Mouse (Mus musculus) granulocyte monocyte progenitor cell, adult 5-6 weeks (primary cell): ENCODE measurements around the gene Olfr1279. TPM values are rescaled to one million over a fixed set of nuclear protein-coding genes. Genes with fewer than 3 reads are reported as not detected.
"Not testable (repeated sequence)": the region's sequence is repeated elsewhere in the genome, so short reads cannot be mapped to it uniquely, and the experiment has no call there.

ENCODE experiments used
- ATAC-seq: replicated peaks from 2 replicates; pipeline ENCODE4 v1.8.0; 2016; ENCODE audit warnings: mild to moderate bottlenecking, moderate TSS enrichment, inconsistent platforms; ENCODE audit not compliant: poor library complexity, severe bottlenecking
- total RNA-seq, 2 experiments: library from RNA; stranded (forward) in 1 of 2; stranded (reverse) in 1 of 2; fragments of 200-712, 200-1000 nt in 1 of 2; fragments of >200 nt in 1 of 2; fragmentation: Nextera tagmentation in 1 of 2; gene quantifications; 2 replicates each; pipeline ENCODE4 v1.2.3; 2014 to 2017

The Olfr1279 gene
- total RNA-seq (2014; fragmentation: Nextera tagmentation) (not detected in 2 replicates), total RNA-seq (2017) (not detected in 2 replicates)

GRCm38 (mm10) chr2:111300374-111300773 lies at the start of gene Olfr1279:
Gene Olfr1279 (plus strand): TSS chr2:111300635.
- no peak for ATAC-seq

- ATAC-seq: no peak
These were observed 46.2 kb upstream of the Olfr1279 start, which contains the start of gene Olfr1276 for GRCm38 (mm10) chr2:111254216-111254615. Gene Olfr1276 (plus strand): TSS chr2:111254516.

- ATAC-seq: no peak
These were observed 26.4 kb upstream of the Olfr1279 start, which contains the start of gene Olfr1277 for GRCm38 (mm10) chr2:111274006-111274405. Gene Olfr1277 (minus strand): TSS chr2:111274106.

- no peak for ATAC-seq
These were observed 10.6 kb upstream of the Olfr1279 start, which contains the start of gene Olfr1278 for GRCm38 (mm10) chr2:111289836-111290235. Gene Olfr1278 (plus strand): TSS chr2:111290136.

GRCm38 (mm10) chr2:111298541-111298940 lies 1.9 kb upstream of the Olfr1279 start:
- ATAC-seq: no peak

- ATAC-seq: no peak
These were observed 13.3 kb downstream of the Olfr1279 start, which contains the start of gene Olfr1280 for GRCm38 (mm10) chr2:111313717-111314116. Gene Olfr1280 (plus strand): TSS chr2:111314017.

GRCm38 (mm10) chr2:111326220-111326619 lies 25.8 kb downstream of the Olfr1279 start, which contains the start of gene Olfr1281:
Gene Olfr1281 (plus strand): TSS chr2:111326520.
- no peak for ATAC-seq

GRCm38 (mm10) chr2:111333721-111334120 lies 33.3 kb downstream of the Olfr1279 start:
- ATAC-seq: not testable (repeated sequence)

- ATAC-seq: no peak
These were observed 35.5 kb downstream of the Olfr1279 start, which contains the start of gene Olfr1282 for GRCm38 (mm10) chr2:111335976-111336375. Gene Olfr1282 (minus strand): TSS chr2:111336076.

Other genes with a start within 250 kb of the Olfr1279 start
- not detected in 2 replicates for gene Gm13941, start 194.7 kb upstream of the Olfr1279 start, total RNA-seq (2014; fragmentation: Nextera tagmentation)
- not detected in 2 replicates for gene Gm13941, start 194.7 kb upstream of the Olfr1279 start, total RNA-seq (2017)
- not detected in 2 replicates for gene Gm15130, start 147.7 kb upstream of the Olfr1279 start, total RNA-seq (2014; fragmentation: Nextera tagmentation)
- gene Gm15130, start 147.7 kb upstream of the Olfr1279 start, total RNA-seq (2017): not detected in 2 replicates
- gene 4930430A15Rik, start 71.0 kb upstream of the Olfr1279 start, total RNA-seq (2014; fragmentation: Nextera tagmentation): not detected in 2 replicates
- gene 4930430A15Rik, start 71.0 kb upstream of the Olfr1279 start, total RNA-seq (2017): not detected in 2 replicates
- gene Olfr1275, start 65.3 kb upstream of the Olfr1279 start, total RNA-seq (2014; fragmentation: Nextera tagmentation): not detected in 2 replicates
- gene Olfr1275, start 65.3 kb upstream of the Olfr1279 start, total RNA-seq (2017): not detected in 2 replicates
- gene Olfr1276, start 46.1 kb upstream of the Olfr1279 start, total RNA-seq (2014; fragmentation: Nextera tagmentation): not detected in 2 replicates
- gene Olfr1276, start 46.1 kb upstream of the Olfr1279 start, total RNA-seq (2017): not detected in 2 replicates
- gene Olfr1277, start 26.5 kb upstream of the Olfr1279 start, total RNA-seq (2014; fragmentation: Nextera tagmentation): not detected in 2 replicates
- gene Olfr1277, start 26.5 kb upstream of the Olfr1279 start, total RNA-seq (2017): not detected in 2 replicates
- gene Olfr1278, start 10.5 kb upstream of the Olfr1279 start, total RNA-seq (2014; fragmentation: Nextera tagmentation): not detected in 2 replicates
- gene Olfr1278, start 10.5 kb upstream of the Olfr1279 start, total RNA-seq (2017): not detected in 2 replicates
- gene Olfr1280, start 13.4 kb downstream of the Olfr1279 start, total RNA-seq (2014; fragmentation: Nextera tagmentation): not detected in 2 replicates
- gene Olfr1280, start 13.4 kb downstream of the Olfr1279 start, total RNA-seq (2017): not detected in 2 replicates
- not detected in 2 replicates for gene Olfr1281, start 25.9 kb downstream of the Olfr1279 start, total RNA-seq (2014; fragmentation: Nextera tagmentation)
- gene Olfr1281, start 25.9 kb downstream of the Olfr1279 start, total RNA-seq (2017): not detected in 2 replicates
- gene Olfr1282, start 35.4 kb downstream of the Olfr1279 start, total RNA-seq (2014; fragmentation: Nextera tagmentation): not detected in 2 replicates
- gene Olfr1282, start 35.4 kb downstream of the Olfr1279 start, total RNA-seq (2017): not detected in 2 replicates
- not detected in 2 replicates for gene Olfr1283, start 66.2 kb downstream of the Olfr1279 start, total RNA-seq (2014; fragmentation: Nextera tagmentation)
- not detected in 2 replicates for gene Olfr1283, start 66.2 kb downstream of the Olfr1279 start, total RNA-seq (2017)
- gene Olfr1284, start 74.9 kb downstream of the Olfr1279 start, total RNA-seq (2014; fragmentation: Nextera tagmentation): not detected in 2 replicates
- not detected in 2 replicates for gene Olfr1284, start 74.9 kb downstream of the Olfr1279 start, total RNA-seq (2017)
- gene Olfr1286, start 122.5 kb downstream of the Olfr1279 start, total RNA-seq (2014; fragmentation: Nextera tagmentation): not detected in 2 replicates
- not detected in 2 replicates for gene Olfr1286, start 122.5 kb downstream of the Olfr1279 start, total RNA-seq (2017)
- not detected in 2 replicates for gene Olfr1287, start 148.5 kb downstream of the Olfr1279 start, total RNA-seq (2014; fragmentation: Nextera tagmentation)
- gene Olfr1287, start 148.5 kb downstream of the Olfr1279 start, total RNA-seq (2017): not detected in 2 replicates
- gene Olfr1288, start 173.5 kb downstream of the Olfr1279 start, total RNA-seq (2014; fragmentation: Nextera tagmentation): not detected in 2 replicates
- not detected in 2 replicates for gene Olfr1288, start 173.5 kb downstream of the Olfr1279 start, total RNA-seq (2017)
- gene Olfr1289, start 180.2 kb downstream of the Olfr1279 start, total RNA-seq (2014; fragmentation: Nextera tagmentation): not detected in 2 replicates
- gene Olfr1289, start 180.2 kb downstream of the Olfr1279 start, total RNA-seq (2017): not detected in 2 replicates
- gene Olfr1290, start 193.2 kb downstream of the Olfr1279 start, total RNA-seq (2014; fragmentation: Nextera tagmentation): not detected in 2 replicates
- gene Olfr1290, start 193.2 kb downstream of the Olfr1279 start, total RNA-seq (2017): not detected in 2 replicates
- gene Olfr1291-ps1, start 196.5 kb downstream of the Olfr1279 start, total RNA-seq (2014; fragmentation: Nextera tagmentation): not detected in 2 replicates
- gene Olfr1291-ps1, start 196.5 kb downstream of the Olfr1279 start, total RNA-seq (2017): not detected in 2 replicates
- gene Olfr1293-ps, start 224.6 kb downstream of the Olfr1279 start, total RNA-seq (2014; fragmentation: Nextera tagmentation): not detected in 2 replicates
- not detected in 2 replicates for gene Olfr1293-ps, start 224.6 kb downstream of the Olfr1279 start, total RNA-seq (2017)
- gene Olfr1294, start 239.7 kb downstream of the Olfr1279 start, total RNA-seq (2014; fragmentation: Nextera tagmentation): not detected in 2 replicates
- not detected in 2 replicates for gene Olfr1294, start 239.7 kb downstream of the Olfr1279 start, total RNA-seq (2017)